Mouse (Mus musculus) fat pad, adult 2 months (tissue): ENCODE results near the gene Rbm20.

Experiments used
- DNase-seq: peaks from one replicate; pipeline ENCODE4 v3.0.0-alpha.2; 2011; ENCODE audit warnings: low read depth, low spot score; ENCODE audit errors: extremely low read depth

Rbm20 gene

DNA sequence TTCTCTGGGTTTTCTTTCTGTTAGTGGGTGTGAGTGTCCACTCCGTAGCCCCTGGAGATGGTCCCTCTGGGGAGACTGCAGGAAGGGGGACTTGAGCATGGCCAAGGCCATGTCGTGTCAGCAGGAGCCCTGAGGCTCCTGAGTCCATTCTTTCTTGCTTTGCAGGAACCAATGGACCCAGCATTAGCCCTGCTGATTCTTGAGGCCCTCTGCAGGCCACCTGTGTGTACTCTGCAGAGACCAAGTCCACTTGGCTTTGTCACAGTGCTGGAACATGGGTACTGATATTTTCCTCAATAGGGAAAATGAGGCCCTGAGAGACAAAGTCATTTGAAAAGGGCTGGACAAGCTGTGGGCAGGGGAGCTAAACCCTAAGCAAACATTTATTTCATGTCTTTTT, 193.5 kb downstream of the Rbm20 start:
- no peak for DNase-seq

DNA sequence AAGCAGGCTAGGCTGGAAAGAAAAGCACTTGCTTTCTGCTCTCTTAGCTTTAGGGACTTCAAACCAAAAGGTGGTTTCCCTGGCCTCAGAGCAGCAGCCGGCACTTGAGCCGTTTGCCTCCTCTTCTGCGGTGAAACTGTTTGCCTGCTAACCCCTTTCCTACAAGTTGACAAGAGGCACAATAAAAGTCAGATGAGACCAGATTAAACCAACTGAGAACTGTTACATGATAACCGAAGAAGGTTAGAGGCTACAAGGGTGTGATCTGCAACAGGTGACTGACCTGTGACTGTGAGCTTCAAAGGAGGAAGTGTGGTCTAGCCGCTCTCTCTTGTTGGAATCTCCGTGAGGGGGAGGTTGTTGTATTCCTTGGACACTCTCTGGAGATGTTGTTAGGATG, 194.4 kb downstream of the Rbm20 start:
- DNase-seq: no peak

DNA sequence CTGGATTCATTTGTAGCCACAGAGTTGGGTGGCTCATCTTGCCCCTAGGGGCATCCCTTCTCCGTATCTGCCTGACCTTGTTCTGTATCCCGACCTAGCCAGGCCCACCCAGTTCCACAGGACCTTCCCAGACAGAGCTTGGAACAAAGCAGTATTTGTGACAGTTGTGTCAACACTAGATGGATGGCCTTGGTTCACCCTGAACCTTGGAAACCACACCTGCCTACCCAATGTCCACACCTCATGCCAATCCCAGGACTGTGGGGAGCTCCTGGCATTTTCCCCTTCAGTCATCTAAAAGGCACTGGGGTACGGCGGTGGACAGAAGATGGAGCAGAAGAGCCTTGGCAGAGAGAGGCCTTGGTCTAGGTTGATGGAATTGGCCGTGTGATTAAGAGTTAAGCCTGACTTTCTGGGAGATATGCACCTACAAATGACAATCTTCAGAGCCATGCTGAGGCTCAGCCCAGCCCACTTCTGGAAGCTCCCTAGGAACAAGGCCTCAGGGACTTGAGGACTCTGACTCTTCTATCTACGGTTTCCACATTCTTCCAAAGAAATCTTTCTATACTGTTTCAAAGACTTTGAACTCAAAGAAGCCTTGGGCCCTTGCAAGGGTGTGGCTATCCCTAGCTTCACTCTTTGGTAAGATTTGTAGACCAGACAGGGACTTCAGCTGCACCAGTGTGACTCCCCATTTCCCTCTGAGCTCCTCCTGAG, 196.0 kb downstream of the Rbm20 start:
- no peak for DNase-seq

DNA sequence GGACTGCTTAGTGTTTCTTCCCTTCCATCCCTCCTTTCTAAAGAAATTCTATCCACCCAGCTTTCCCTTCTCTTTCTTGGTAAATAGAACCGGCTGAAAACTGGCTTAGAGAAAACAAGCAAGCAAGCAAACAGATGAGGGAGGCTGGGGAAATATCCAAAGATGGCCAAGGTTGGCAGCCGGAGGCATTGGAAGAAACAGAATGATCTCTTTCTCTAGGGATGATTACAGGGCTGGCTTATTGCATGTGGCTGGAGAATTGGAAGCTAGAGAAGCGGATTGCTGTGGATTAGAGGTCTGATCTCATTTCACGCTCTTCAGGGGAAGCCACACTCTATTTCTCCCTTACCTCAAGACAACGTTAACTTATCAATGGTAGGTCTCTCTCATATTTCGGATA, 198.1 kb downstream of the Rbm20 start:
- DNase-seq: no peak

DNA sequence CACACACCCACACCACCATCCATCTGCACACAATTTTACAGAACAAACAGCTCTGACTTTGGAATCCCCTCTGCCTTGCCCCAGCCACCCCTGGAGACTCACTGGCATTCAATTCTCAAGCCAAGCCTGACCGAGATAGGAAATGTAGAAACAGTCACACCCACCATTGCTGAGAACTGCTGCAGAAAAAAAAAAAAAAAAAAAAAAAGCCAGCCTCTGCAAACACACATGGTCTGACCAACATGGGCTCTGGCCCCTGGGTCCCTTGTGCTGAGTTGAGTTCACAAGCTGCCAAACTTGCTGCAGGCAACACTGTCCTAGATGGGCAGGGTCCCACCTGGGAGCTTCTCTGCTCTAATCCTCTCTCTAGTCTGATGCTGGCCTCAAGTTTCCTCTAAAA, 200.7 kb downstream of the Rbm20 start:
- DNase-seq: no peak

DNA sequence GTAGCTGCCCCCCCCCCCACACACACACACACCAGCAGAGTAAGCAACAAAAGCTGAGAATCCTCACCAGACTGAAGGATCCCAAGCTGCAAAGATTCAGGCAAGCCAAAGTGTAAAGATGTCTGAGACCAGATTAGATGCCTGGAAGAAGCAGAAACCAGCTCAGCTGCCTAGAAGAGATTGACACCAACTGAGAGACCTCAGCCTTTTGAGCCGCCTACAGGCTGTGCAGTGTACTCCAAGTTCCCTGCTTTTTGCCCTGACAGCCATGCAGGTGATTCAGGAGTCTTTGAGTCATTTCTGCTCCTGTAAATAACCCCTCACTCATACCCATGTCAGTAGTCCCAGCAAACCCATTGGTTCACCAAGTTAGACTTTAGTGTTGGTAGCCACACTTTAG, 203.4 kb downstream of the Rbm20 start:
- no peak for DNase-seq

GRCm38 (mm10) chr19:53881786-53882185, 204.7 kb downstream of the Rbm20 start:
- DNase-seq: no peak

DNA sequence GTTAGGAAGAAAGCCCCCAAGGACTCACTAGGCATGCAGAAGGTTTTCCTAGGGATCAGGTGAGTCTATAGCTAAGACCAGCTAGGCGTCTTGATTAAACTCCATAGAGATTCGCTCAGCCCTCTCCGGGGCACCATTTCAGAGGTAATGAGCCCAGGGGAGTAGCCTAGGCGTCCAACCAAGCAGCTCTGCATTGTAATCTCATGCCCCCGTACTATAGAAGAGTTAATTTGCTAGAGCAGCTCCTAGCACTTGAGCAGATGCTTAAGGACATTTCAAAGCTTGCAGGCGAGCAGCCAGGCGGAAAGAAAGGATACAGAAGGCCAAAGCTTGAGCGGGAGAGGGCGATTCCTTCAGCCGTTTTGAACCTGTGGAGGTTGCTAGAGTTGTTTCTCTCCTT, 208.3 kb downstream of the Rbm20 start:
- no peak for DNase-seq

DNA sequence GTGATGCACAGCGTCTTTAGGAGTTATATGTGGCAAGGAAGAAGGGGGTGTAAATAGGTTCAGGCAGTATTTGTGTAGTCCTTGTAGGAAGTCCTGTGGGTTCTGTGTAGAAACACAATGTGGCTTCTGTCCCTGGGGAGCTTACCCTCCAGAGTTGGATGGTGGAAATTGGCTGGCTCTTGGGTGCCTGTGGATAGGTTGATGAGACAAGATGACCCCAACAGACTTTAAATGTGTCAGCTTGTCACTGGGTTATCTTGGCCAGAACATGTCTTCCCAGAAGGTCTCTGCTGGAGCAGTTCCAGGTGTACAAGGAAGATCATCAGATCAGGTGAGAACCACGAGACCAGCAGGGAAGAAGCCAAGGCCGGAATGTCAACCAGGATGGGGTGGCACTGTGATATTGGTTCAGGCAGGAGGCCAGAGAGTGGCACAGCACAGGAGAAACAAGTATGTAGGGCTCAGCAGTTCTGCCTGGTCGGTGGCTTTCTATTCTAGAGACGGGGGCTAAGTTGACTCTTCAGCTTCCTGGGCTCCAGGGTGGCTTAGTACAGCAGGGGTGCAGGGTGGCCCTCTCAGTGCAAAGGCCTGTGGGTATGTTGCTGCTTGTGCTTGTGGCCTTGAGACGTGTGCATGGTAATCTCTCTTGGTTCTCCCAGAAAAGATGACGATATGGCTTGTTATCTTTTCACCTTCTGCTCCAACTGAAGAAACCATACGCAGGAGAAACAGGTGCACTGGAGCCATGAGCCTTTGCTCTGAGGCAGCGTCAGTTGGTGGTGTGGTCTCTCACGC, 209.7 kb downstream of the Rbm20 start:
- DNase-seq: no peak

DNA sequence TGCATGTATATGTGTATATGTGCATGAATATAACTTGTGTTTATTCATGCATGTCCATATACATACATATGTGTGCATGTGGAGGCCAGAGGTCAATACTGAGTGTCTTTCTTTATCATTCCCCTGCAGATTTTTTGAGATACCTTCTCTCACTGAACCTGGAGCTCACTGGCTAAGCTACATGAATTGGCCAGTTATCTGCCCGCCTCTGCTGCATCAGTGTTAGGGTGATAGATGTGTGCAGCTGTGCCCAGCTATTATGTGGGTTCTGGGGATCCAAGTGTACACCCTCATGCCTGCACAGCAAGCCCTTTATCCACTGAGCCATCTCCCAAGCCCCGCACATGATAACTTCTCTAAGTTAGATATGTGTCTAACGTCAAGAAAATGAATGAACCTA, 210.7 kb downstream of the Rbm20 start:
- no peak for DNase-seq

DNA sequence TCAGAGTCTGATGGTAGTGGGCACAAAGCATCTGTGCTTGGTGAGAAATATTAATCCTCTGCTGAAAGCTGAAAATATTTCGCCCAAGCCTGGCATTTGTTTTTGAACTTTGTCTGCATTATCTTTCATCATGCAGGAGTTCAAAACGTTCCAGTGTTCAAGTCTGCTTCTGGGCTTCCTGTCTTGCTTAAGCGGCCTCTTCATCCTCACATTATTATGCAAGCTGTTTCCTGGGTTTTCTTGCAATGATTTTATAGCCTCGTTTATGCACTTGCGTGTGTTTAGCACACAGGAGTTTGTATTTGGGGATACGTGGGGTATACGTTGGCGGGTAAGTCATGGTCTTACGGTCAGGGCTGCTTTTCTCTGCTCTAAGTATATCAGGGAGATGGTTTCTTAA, 211.2 kb downstream of the Rbm20 start:
- DNase-seq: no peak

- no peak for DNase-seq
These were observed 212.4 kb downstream of the Rbm20 start for GRCm38 (mm10) chr19:53889555-53889954.

GRCm38 (mm10) chr19:53890274-53890673, 213.2 kb downstream of the Rbm20 start:
- no peak for DNase-seq

DNA sequence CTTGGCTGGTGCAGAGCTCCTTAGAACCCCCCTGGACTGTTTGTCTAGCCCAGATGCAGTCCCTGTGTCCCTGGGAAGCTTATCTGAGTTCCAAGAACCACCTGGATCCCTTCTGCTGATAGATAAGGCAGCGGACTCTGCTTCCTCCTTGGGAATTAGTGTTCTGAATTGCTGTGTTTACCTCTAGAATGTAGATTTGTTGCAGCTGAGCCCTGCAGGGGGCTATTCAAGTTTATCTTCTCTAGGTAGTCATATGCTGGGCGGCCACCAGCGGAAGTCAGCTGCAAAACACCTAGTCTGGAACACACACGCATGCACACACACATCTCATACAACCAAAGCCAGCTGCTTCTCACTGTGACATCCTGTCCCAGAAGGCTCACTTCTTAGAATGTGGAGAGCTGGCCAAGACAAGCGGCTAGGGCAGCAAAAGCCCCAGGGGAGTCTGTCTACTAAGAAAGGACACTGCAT, 213.7 kb downstream of the Rbm20 start:
- DNase-seq: no peak

- DNase-seq: no peak
These were observed 214.5 kb downstream of the Rbm20 start for GRCm38 (mm10) chr19:53891569-53891968.

DNA sequence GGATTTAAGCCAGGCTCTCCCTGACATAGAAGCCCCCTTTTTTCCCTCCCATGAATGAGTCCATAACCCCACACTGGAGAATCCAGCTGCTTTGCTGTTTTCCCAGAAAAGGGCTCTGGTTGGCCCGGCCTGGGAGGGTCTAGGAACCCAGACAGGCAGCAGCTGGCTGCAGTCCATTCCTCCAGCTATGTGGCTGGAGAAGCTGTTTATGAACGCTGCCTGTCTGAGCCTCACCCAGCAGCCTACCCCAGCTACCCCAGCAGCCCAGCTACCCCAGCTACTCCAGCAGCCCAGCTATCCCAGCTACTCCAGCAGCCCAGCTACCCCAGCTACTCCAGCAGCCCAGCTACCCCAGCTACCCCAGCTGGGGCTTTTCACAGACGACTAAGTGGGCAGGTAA, 215.0 kb downstream of the Rbm20 start, which contains the start of gene Pdcd4:
Pdcd4 (plus strand) TSS at position 171 of the 400 bp plus-strand sequence.
- DNase-seq: no peak

GRCm38 (mm10) chr19:53892838-53893359, 215.8 kb downstream of the Rbm20 start:
- no peak for DNase-seq

GRCm38 (mm10) chr19:53893711-53894171, 216.6 kb downstream of the Rbm20 start:
- DNase-seq: no peak

DNA sequence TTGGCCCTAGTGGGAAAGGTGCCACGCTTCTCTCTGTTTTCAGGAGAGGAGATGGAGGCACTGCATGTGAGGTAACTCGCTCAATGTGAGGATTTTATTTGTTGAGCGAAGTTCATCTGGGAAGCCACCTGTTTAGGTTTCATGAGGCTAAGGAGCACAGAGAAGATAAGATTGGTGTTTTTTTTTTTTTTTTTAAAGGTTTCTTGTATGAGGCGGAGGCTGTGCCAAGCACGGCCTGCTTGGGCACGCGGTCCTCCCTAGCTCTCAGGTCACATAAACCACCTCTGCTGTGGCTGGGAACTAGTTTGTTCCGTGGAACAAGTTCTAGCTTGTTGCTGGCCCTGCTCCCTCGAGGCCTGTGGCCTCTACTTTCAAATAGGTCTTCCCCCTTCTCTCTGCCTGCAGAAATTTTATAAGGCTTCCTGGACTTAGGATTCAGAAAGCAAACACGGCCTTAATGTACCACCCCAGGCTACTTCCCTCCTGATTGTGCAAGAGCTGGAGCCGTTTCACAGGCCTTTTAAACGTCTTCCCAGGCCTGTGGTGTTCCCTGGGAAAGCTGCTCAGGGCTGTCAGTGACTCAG, 217.5 kb downstream of the Rbm20 start:
- DNase-seq: peak; percentile 99

DNA sequence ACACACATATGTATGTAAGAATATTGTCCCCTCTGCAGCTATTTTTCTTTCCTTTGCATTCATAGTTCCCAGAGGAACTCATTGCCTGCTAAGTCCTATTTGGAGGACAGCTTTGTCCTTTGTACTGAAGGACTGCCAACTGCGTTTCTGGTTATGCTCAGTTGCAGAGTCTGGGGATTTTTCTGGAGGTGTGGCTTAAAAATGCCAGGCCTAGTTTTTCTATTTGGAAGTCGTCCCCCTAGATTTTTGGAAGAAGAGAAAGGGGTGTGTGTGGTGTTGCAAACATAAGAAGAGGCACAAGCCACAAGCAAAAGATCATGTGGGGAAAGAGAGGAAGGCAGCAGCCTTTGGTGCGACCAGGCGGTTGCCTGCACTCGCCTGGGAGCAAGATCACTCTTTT, 220.9 kb downstream of the Rbm20 start:
- no peak for DNase-seq

DNA sequence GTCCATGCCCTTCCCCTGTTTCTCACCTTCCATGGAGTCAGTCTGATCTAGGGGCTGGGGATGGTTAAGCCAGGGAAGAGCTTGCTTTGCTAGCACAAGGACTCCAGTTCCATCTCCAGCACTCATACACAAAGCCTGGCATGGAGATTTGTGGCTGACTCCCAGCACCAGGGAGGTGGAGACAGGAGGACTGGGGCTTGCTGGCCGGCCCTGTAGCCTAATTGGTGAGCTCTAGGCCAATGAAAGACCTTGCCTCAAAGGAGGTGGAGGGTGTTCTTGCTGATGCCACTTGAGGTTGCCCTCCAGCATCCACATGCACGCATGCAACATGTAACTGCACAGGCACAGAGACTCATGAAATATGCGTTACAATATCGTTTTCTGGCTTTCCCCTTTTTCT, 221.4 kb downstream of the Rbm20 start:
- DNase-seq: no peak
